Mouse (Mus musculus) limb, embryonic 13.5 days (tissue): Measurements from ENCODE around the gene Dync2h1. TPM values are rescaled to one million over a fixed set of nuclear protein-coding genes. Genes with fewer than 3 reads are reported as not detected.

Experiments used
- ATAC-seq: fragments of 200-750 bp; cut with Nextera tagmentation; 2 replicates; pipeline ENCODE4 v1.8.0; 2017; ENCODE audit warnings: low read depth, moderate number of reproducible peaks, moderate TSS enrichment; ENCODE audit not compliant: low FRiP score
- H3K27ac ChIP-seq: fragments of 300-500 bp; sonication (generic); 2 replicates; pipeline ENCODE4 v1.5.1; 2015; ENCODE audit warnings: inconsistent platforms, mild to moderate bottlenecking, moderate library complexity
- H3K27me3 ChIP-seq: fragments of 300-500 bp; sonication (generic); 2 replicates; pipeline ENCODE4 v1.6.1; 2015; ENCODE audit warnings: mild to moderate bottlenecking, inconsistent platforms
- H3K36me3 ChIP-seq: fragments of 300-500 bp; sonication (generic); 2 replicates; pipeline ENCODE4 v1.6.1; 2015; ENCODE audit warnings: inconsistent platforms, mild to moderate bottlenecking, moderate library complexity
- H3K4me1 ChIP-seq: fragments of 300-500 bp; sonication (generic); 2 replicates; pipeline ENCODE4 v1.6.1; 2015; ENCODE audit warnings: inconsistent platforms
- H3K4me2 ChIP-seq: fragments of 300-500 bp; sonication (generic); replicated peaks from 2 replicates; pipeline ENCODE4 v1.6.1; 2015; ENCODE audit warnings: inconsistent platforms, mild to moderate bottlenecking, moderate library complexity
- H3K4me3 ChIP-seq: fragments of 300-500 bp; sonication (generic); 2 replicates; pipeline ENCODE4 v1.5.1; 2015; ENCODE audit warnings: moderate library complexity, mild to moderate bottlenecking, inconsistent platforms
- H3K9ac ChIP-seq: fragments of 300-500 bp; sonication (generic); 2 replicates; pipeline ENCODE4 v1.6.1; 2015; ENCODE audit warnings: mild to moderate bottlenecking, inconsistent platforms
- H3K9me3 ChIP-seq: fragments of 300-500 bp; sonication (generic); 2 replicates; pipeline ENCODE4 v1.6.1; 2016; ENCODE audit warnings: inconsistent platforms
- WGBS: fragments of 180-500 bp; shearing (Covaris S2); methylation state at CpG from one replicate; pipeline ENCODE4 v1.1.7; 2015; 5-methylcytosine and 5-hydroxymethylcytosine counted together
- polyA plus RNA-seq: library from polyadenylated mRNA; unstranded; fragments of >200 nt; fragmentation: Nextera tagmentation; extraction: Ambion mirVana; gene quantifications from 2 replicates; pipeline ENCODE4 v1.2.1, GENCODE M21; 2015

The Dync2h1 gene
- polyA plus RNA-seq, 1 experiment from 2014 or later = 21.3 TPM

GRCm38 (mm10) chr9:7158605-7159004 lies 25.6 kb downstream of the Dync2h1 start:
- Histone ChIP-seq H3K9ac (no peak overlapping the region), H3K36me3 (peaks cover 36% of the 10 kb centered on the region), H3K27ac (no peak overlapping the region), H3K4me1 (no peaks in the 10 kb centered on the region), H3K27me3 (no peaks in the 10 kb centered on the region), H3K4me3 (no peak overlapping the region), H3K4me2 (no peak overlapping the region), H3K9me3 (no peaks in the 10 kb centered on the region)
- no peak for ATAC-seq
- WGBS = 94% methylated on average over 7 of the region's 7 CpGs

GRCm38 (mm10) chr9:7154391-7154790 lies 29.9 kb downstream of the Dync2h1 start:
- H3K27me3 ChIP-seq = no peaks in the 10 kb centered on the region
- no peak overlapping the region for H3K4me3 ChIP-seq
- H3K9ac ChIP-seq = no peak overlapping the region
- 66% methylated on average over 2 of the region's 2 CpGs for WGBS
- peaks cover 42% of the 10 kb centered on the region for H3K36me3 ChIP-seq
- no peak overlapping the region for H3K27ac ChIP-seq
- no peak for ATAC-seq
- no peaks in the 10 kb centered on the region for H3K4me1 ChIP-seq
- H3K9me3 ChIP-seq = no peaks in the 10 kb centered on the region
- no peak overlapping the region for H3K4me2 ChIP-seq

- WGBS = 89% methylated on average over 2 of the region's 2 CpGs
- no peaks in the 10 kb centered on the region for H3K27me3 ChIP-seq
- no peaks in the 10 kb centered on the region for H3K9me3 ChIP-seq
- H3K27ac ChIP-seq = no peak overlapping the region
- no peaks in the 10 kb centered on the region for H3K4me1 ChIP-seq
- H3K36me3 ChIP-seq = peaks cover 16% of the 10 kb centered on the region
- no peak for ATAC-seq
- H3K9ac ChIP-seq = no peak overlapping the region
- no peak overlapping the region for H3K4me2 ChIP-seq
- no peak overlapping the region for H3K4me3 ChIP-seq
These were observed 61.4 kb downstream of the Dync2h1 start for GRCm38 (mm10) chr9:7122863-7123262.

- Histone ChIP-seq H3K9me3 (no peaks in the 10 kb centered on the region), H3K36me3 (peaks cover 5% of the 10 kb centered on the region)
- 67% methylated on average over 1 of the region's 1 CpGs for WGBS
These were observed 74.1 kb downstream of the Dync2h1 start for GRCm38 (mm10) chr9:7110166-7110565.

GRCm38 (mm10) chr9:7101361-7101760 lies 82.9 kb downstream of the Dync2h1 start:
- H3K9me3 ChIP-seq = no peaks in the 10 kb centered on the region
- ATAC-seq = no peak
- no peak overlapping the region for H3K27ac ChIP-seq

More at GRCm38 (mm10) chr9:7110166-7110565, 74.1 kb downstream of the Dync2h1 start:
- Histone ChIP-seq H3K4me3 (no peak overlapping the region), H3K4me1 (no peaks in the 10 kb centered on the region), H3K27ac (no peak overlapping the region), H3K4me2 (no peak overlapping the region), H3K27me3 (no peaks in the 10 kb centered on the region), H3K9ac (no peak overlapping the region)
- no peak for ATAC-seq

GRCm38 (mm10) chr9:7074625-7075024 lies 109.6 kb downstream of the Dync2h1 start:
- Histone ChIP-seq H3K4me3 (no peak overlapping the region), H3K36me3 (peaks cover 46% of the 10 kb centered on the region), H3K27ac (no peak overlapping the region), H3K4me1 (no peaks in the 10 kb centered on the region), H3K4me2 (no peak overlapping the region), H3K27me3 (no peaks in the 10 kb centered on the region), H3K9me3 (no peaks in the 10 kb centered on the region), H3K9ac (no peak overlapping the region)
- no peak for ATAC-seq
- 90% methylated on average over 2 of the region's 2 CpGs for WGBS

More at GRCm38 (mm10) chr9:7101361-7101760, 82.9 kb downstream of the Dync2h1 start:
- H3K4me3 ChIP-seq = no peak overlapping the region
- H3K4me1 ChIP-seq = no peaks in the 10 kb centered on the region
- no peaks in the 10 kb centered on the region for H3K27me3 ChIP-seq
- peaks cover 30% of the 10 kb centered on the region for H3K36me3 ChIP-seq
- no peak overlapping the region for H3K4me2 ChIP-seq
- H3K9ac ChIP-seq = no peak overlapping the region

GRCm38 (mm10) chr9:7070846-7071245 lies 113.4 kb downstream of the Dync2h1 start:
- no peak for ATAC-seq
- Histone ChIP-seq H3K27ac (no peak overlapping the region), H3K36me3 (peaks cover 31% of the 10 kb centered on the region), H3K4me3 (no peak overlapping the region), H3K27me3 (no peaks in the 10 kb centered on the region), H3K4me2 (no peak overlapping the region), H3K9me3 (no peaks in the 10 kb centered on the region), H3K9ac (no peak overlapping the region), H3K4me1 (no peaks in the 10 kb centered on the region)
- WGBS = 78% methylated on average over 3 of the region's 3 CpGs

GRCm38 (mm10) chr9:7050588-7050987 lies 133.7 kb downstream of the Dync2h1 start:
- Histone ChIP-seq H3K9ac (no peak overlapping the region), H3K27ac (no peak overlapping the region), H3K27me3 (no peaks in the 10 kb centered on the region), H3K4me1 (no peaks in the 10 kb centered on the region), H3K9me3 (no peaks in the 10 kb centered on the region), H3K36me3 (peaks cover 21% of the 10 kb centered on the region), H3K4me2 (no peak overlapping the region), H3K4me3 (no peak overlapping the region)
- ATAC-seq = no peak
- 74% methylated on average over 3 of the region's 3 CpGs for WGBS

GRCm38 (mm10) chr9:7042635-7043273 lies 141.5 kb downstream of the Dync2h1 start:
- 88% methylated on average over 5 of the region's 5 CpGs for WGBS
- peaks cover 36% of the 10 kb centered on the region for H3K36me3 ChIP-seq
- no peak overlapping the region for H3K4me2 ChIP-seq
- H3K9me3 ChIP-seq = no peaks in the 10 kb centered on the region
- no peak for ATAC-seq
- H3K27ac ChIP-seq = no peak overlapping the region
- no peaks in the 10 kb centered on the region for H3K27me3 ChIP-seq
- no peak overlapping the region for H3K4me3 ChIP-seq
- H3K9ac ChIP-seq = no peak overlapping the region
- H3K4me1 ChIP-seq = no peaks in the 10 kb centered on the region

GRCm38 (mm10) chr9:7041231-7041630 lies 143.0 kb downstream of the Dync2h1 start:
- no peak for ATAC-seq
- no peak overlapping the region for H3K27ac ChIP-seq
- no peaks in the 10 kb centered on the region for H3K9me3 ChIP-seq
- H3K27me3 ChIP-seq = no peaks in the 10 kb centered on the region
- no peak overlapping the region for H3K4me2 ChIP-seq
- no peak overlapping the region for H3K4me3 ChIP-seq
- no peaks in the 10 kb centered on the region for H3K4me1 ChIP-seq
- 85% methylated on average over 5 of the region's 5 CpGs for WGBS
- no peak overlapping the region for H3K9ac ChIP-seq
- H3K36me3 ChIP-seq = peaks cover 32% of the 10 kb centered on the region

GRCm38 (mm10) chr9:7032553-7032952 lies 151.7 kb downstream of the Dync2h1 start:
- Histone ChIP-seq H3K4me2 (no peak overlapping the region), H3K9me3 (no peaks in the 10 kb centered on the region), H3K9ac (no peak overlapping the region), H3K27me3 (no peaks in the 10 kb centered on the region), H3K4me1 (no peaks in the 10 kb centered on the region), H3K27ac (no peak overlapping the region), H3K4me3 (no peak overlapping the region), H3K36me3 (peaks cover 30% of the 10 kb centered on the region)
- 95% methylated on average over 2 of the region's 2 CpGs for WGBS
- ATAC-seq = no peak

GRCm38 (mm10) chr9:7015600-7015999 lies 168.6 kb downstream of the Dync2h1 start:
- no peak overlapping the region for H3K27ac ChIP-seq
- H3K36me3 ChIP-seq = 0 out of 2 replicates have a peak, but pooled peaks cover 2% of the 10 kb centered on the region
- H3K27me3 ChIP-seq = no peaks in the 10 kb centered on the region
- H3K4me1 ChIP-seq = no peaks in the 10 kb centered on the region
- no peak for ATAC-seq
- H3K9me3 ChIP-seq = no peaks in the 10 kb centered on the region
- H3K4me3 ChIP-seq = no peak overlapping the region
- H3K9ac ChIP-seq = no peak overlapping the region
- H3K4me2 ChIP-seq = no peak overlapping the region

- Histone ChIP-seq H3K9me3 (no peaks in the 10 kb centered on the region), H3K4me2 (no peak overlapping the region), H3K4me1 (no peaks in the 10 kb centered on the region), H3K36me3 (0 out of 2 replicates have a peak, but pooled peaks cover 2% of the 10 kb centered on the region), H3K27me3 (no peaks in the 10 kb centered on the region), H3K9ac (no peak overlapping the region), H3K4me3 (no peak overlapping the region), H3K27ac (no peak overlapping the region)
- no peak for ATAC-seq
- 84% methylated on average over 1 of the region's 1 CpGs for WGBS
These were observed 169.5 kb downstream of the Dync2h1 start for GRCm38 (mm10) chr9:7014733-7015132.
